Mouse (Mus musculus): ENCODE measurements around the gene Srxn1. TPM values are rescaled to one million over a fixed set of nuclear protein-coding genes. Genes with fewer than 3 reads are reported as not detected.

Srxn1 gene
- total and polyA plus RNA-seq, 3 experiments = not detected

GRCm38 (mm10) chr2:152144501-152144900 lies 39.2 kb downstream of the Srxn1 start:
- H3K4me3 ChIP-seq (replicated peaks in 1 of 3; ENCODE audit: low read depth in 2 of 3, low read length in 2 of 3, poor library complexity in 1 of 3) = no peak overlapping the region
- in situ Hi-C loops (cut with MboI; ENCODE audit: low pct_ligation_motif_present, low pct_unique_long_range_greater_than_20kb, low sequenced_read_pairs) = no loop called here

GRCm38 (mm10) chr2:152145711-152146110 lies 40.4 kb downstream of the Srxn1 start:
- Histone ChIP-seq H3K4me2 (ENCODE audit: insufficient read depth, low read depth, poor library complexity, severe bottlenecking) (no peak overlapping the region), H3K27me3 (replicated peaks) (peaks cover 80% of the 10 kb centered on the region), H3K9me3 (replicated peaks; ENCODE audit: low read length) (no peaks in the 10 kb centered on the region), H3K36me3 (replicated peaks in 1 of 2; ENCODE audit: control insufficient read depth in 1 of 2, insufficient read depth in 1 of 2, low read length in 1 of 2) (no peaks in the 10 kb centered on the region), H3K4me3 (replicated peaks in 1 of 3; ENCODE audit: low read depth in 2 of 3, low read length in 2 of 3, poor library complexity in 1 of 3) (no peak overlapping the region), H3K27ac (ENCODE audit: insufficient read depth, low read depth) (no peak overlapping the region), H3K4me1 (ENCODE audit: control insufficient read depth in 1 of 2, insufficient read depth in 2 of 2) (no peaks in the 10 kb centered on the region), H3K79me2 (replicated peaks; ENCODE audit: control insufficient read depth, extremely low read depth, insufficient read depth, poor library complexity, severe bottlenecking) (no peaks in the 10 kb centered on the region), H3K9ac (ENCODE audit: insufficient read depth, low read depth) (no peak overlapping the region)
- TF ChIP-seq CHD1 (IDR thresholded peaks at IDR 0.05; ENCODE audit: low read depth, low read length) (no peak), SIN3A (IDR thresholded peaks at IDR 0.05; ENCODE audit: low read length) (no peak), MXI1 (IDR thresholded peaks at IDR 0.05; ENCODE audit: low read depth, low read length) (no peak), ELF1 (IDR thresholded peaks at IDR 0.05; ENCODE audit: low read depth, low read length) (no peak), NELFE (IDR thresholded peaks at IDR 0.05; ENCODE audit: low read depth, low read length) (no peak), IRF4 (IDR thresholded peaks at IDR 0.05; ENCODE audit: low read depth, low read length) (no peak), MAFK (IDR thresholded peaks at IDR 0.05; ENCODE audit: insufficient replicate concordance, low read length) (no peak), PAX5 (IDR thresholded peaks at IDR 0.05; ENCODE audit: low read length) (no peak), ZMIZ1 (IDR thresholded peaks at IDR 0.05; ENCODE audit: low read depth, low read length) (no peak), CHD2 (IDR thresholded peaks at IDR 0.05; ENCODE audit: low read length) (no peak), MEF2A (IDR thresholded peaks at IDR 0.05; ENCODE audit: borderline replicate concordance, low read depth, low read length) (no peak), USF2 (conservative IDR thresholded peaks at IDR 0.05; ENCODE audit: low read depth, low read length) (no peak), RCOR1 (conservative IDR thresholded peaks at IDR 0.05; ENCODE audit: low read depth, low read length) (no peak), UBTF (IDR thresholded peaks at IDR 0.05; ENCODE audit: low read depth, low read length) (no peak), ZNF384 (IDR thresholded peaks at IDR 0.05; ENCODE audit: low read depth, low read length) (no peak), CTCF (conservative IDR thresholded peaks at IDR 0.05 in 1 of 2, IDR thresholded peaks at IDR 0.05 in 1 of 2; ENCODE audit: low read depth in 2 of 2, low read length in 2 of 2) (no peak), ZKSCAN1 (IDR thresholded peaks at IDR 0.05; ENCODE audit: borderline replicate concordance, low read depth, low read length) (no peak), JUND (conservative IDR thresholded peaks at IDR 0.05; ENCODE audit: low read depth, low read length) (no peak)
- no peak for DNase-seq (ENCODE audit: extremely low read depth)
- in situ Hi-C loops (cut with MboI; ENCODE audit: low pct_ligation_motif_present, low pct_unique_long_range_greater_than_20kb, low sequenced_read_pairs) (no loop called here), dilution Hi-C loops (cut with MboI; ENCODE audit: extremely low pct_ligation_motif_present, extremely low pct_unique_long_range_greater_than_20kb, low sequenced_read_pairs) (no loop called here)

More at GRCm38 (mm10) chr2:152144501-152144900, 39.2 kb downstream of the Srxn1 start:
- Histone ChIP-seq H3K27ac (ENCODE audit: insufficient read depth, low read depth) (no peak overlapping the region), H3K36me3 (replicated peaks in 1 of 2; ENCODE audit: control insufficient read depth in 1 of 2, insufficient read depth in 1 of 2, low read length in 1 of 2) (no peaks in the 10 kb centered on the region), H3K9me3 (replicated peaks; ENCODE audit: low read length) (no peaks in the 10 kb centered on the region), H3K4me2 (ENCODE audit: insufficient read depth, low read depth, poor library complexity, severe bottlenecking) (no peak overlapping the region), H3K27me3 (replicated peaks) (peaks cover 77% of the 10 kb centered on the region), H3K79me2 (replicated peaks; ENCODE audit: control insufficient read depth, extremely low read depth, insufficient read depth, poor library complexity, severe bottlenecking) (no peaks in the 10 kb centered on the region), H3K9ac (ENCODE audit: insufficient read depth, low read depth) (no peak overlapping the region), H3K4me1 (ENCODE audit: control insufficient read depth in 1 of 2, insufficient read depth in 2 of 2) (no peaks in the 10 kb centered on the region)
- dilution Hi-C loops (cut with MboI; ENCODE audit: extremely low pct_ligation_motif_present, extremely low pct_unique_long_range_greater_than_20kb, low sequenced_read_pairs) = no loop called here
- DNase-seq (ENCODE audit: extremely low read depth) = no peak
- TF ChIP-seq POLR2AphosphoS2 (IDR thresholded peaks at IDR 0.05; ENCODE audit: low read depth, low read length) (no peak), ELF1 (IDR thresholded peaks at IDR 0.05; ENCODE audit: low read depth, low read length) (no peak), RCOR1 (conservative IDR thresholded peaks at IDR 0.05; ENCODE audit: low read depth, low read length) (no peak), ZKSCAN1 (IDR thresholded peaks at IDR 0.05; ENCODE audit: borderline replicate concordance, low read depth, low read length) (no peak)
